Mouse (Mus musculus) gastrocnemius, postnatal 4 days (tissue): ENCODE data around the gene Nol10. TPM values are rescaled to one million over a fixed set of nuclear protein-coding genes. Genes with fewer than 3 reads are reported as not detected.
"Not testable (repeated sequence)": the region's sequence is repeated elsewhere in the genome, so short reads cannot be mapped to it uniquely, and the experiment has no call there.

Experiments used
- DNase-seq, 2 experiments: peaks; one replicate each; pipeline ENCODE4 v3.0.0; 2021 to 2022; ENCODE audit warnings: low spot score in 2 of 2, mixed read lengths in 2 of 2
- microRNA-seq: library from miRNA; unstranded; fragments of <30 nt; microRNA quantifications from one replicate; pipeline ENCODE4 v1.2.0, GENCODE M21; 2021
- total RNA-seq, 2 experiments: library from RNA; stranded (reverse); gene quantifications; 2 replicates each; pipeline ENCODE4 v1.2.3; 2021

Gene Nol10
- total RNA-seq, 2 experiments from 2014 or later: 10.1 to 11.2 TPM

- DNase-seq: no peak
Measured at GRCm38 (mm10) chr12:17453918-17454317, 105.7 kb downstream of the Nol10 start.

- no peak for DNase-seq
Measured at GRCm38 (mm10) chr12:17455096-17455495, 106.8 kb downstream of the Nol10 start.

DNA sequence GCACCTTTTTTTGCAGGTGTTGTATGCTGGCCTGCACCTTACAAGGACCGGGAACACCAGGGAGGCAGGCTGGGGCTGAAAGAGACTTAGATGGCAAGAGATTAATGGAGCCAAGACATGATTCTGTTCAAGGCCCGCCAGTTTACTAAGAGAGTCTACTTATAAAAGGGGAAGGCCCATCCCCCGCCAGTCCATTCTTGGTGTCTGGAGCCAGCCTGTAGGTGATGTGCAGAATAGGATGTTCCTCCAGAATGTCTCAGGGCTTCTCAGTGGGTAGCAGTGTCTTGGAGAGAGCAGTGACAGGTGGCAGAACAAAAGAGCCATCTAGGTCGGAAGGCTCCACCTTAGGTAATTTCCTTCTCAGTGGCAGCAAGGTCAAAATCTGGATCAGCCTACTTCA lies 111.0 kb downstream of the Nol10 start:
- DNase-seq: not testable (repeated sequence)

- no peak for DNase-seq
Measured at GRCm38 (mm10) chr12:17463706-17464105, 115.4 kb downstream of the Nol10 start.

- DNase-seq: not testable (repeated sequence)
Measured at GRCm38 (mm10) chr12:17464550-17464949, 116.3 kb downstream of the Nol10 start.

DNA sequence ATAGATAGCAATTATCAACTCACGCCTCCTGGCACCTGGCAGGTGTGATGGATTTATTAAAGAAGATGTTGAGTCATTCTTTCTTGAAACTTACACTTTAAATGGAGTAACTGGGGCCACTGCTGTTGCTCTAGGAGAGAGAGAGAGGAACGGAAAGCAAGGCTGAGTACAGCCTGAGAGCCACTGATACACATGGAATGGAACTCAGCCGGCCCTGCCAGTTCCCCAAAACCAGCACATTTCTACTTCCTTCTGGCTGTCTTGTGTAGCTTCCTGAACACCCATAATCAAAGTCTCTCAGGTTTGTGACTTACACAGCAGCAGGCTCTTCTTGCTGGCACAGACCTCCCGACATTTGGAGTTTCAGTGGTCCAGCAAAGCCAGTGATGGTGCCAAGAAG lies 118.5 kb downstream of the Nol10 start:
- no peak for DNase-seq

DNA sequence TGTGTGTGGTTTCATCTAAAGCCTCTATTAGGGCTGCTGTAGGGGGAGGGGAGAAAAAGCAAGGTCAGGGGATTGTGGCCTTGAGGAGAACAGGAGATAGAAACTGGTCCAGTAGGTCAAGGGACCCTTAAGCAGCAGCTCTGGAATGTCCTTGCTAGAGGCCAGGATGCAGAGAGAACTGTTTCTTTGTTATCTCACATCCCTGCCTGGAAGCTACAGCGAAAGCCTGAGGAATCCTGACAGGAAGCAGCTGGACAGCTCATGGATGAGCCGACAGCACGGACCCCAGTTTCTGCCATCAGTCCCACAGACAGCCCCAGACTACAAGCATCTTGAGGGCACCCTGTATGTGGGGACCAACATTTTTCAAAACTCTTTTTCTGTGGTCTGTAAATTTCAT lies 120.1 kb downstream of the Nol10 start:
- DNase-seq: no peak

DNA sequence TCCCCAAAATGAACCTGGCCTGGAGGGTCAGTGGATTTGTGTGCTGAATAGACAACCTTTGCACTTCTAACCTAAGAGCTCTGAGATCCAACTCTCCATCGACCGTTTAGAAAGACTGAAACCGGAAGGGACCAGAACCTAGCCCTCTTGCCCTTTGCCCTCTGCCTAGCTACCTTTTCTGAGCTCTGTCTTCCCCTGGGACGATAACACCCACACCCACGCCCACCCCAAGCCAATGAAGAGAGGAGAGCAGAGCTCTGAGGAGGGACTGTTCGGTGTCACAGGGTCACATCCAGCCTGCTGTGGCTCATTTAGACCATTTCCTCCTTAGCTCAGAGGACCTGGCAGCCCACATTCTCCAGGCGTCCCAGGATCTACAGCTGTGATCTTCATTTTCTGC lies 121.6 kb downstream of the Nol10 start:
- no peak for DNase-seq

GRCm38 (mm10) chr12:17470528-17470927 lies 122.3 kb downstream of the Nol10 start:
- not testable (repeated sequence) for DNase-seq

DNA sequence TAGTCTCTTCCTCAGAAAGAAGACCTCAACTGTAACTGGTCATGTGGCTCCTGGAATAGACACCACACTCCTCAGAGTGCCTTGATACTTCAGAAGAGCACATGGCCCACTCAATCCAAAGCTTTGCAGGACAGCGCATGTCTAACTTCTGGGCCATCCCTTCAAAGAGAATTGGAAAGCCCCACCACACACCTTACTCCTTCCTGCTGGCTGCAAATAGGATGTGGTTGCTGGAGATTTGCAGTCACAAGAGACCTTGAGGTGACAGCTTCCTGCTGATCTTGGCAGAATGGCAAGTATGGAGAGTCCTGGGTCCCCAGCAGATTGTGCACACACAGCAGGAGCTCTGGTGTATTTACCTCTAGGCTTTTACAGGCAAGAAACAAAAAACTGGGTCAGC lies 123.1 kb downstream of the Nol10 start:
- DNase-seq: no peak

DNA sequence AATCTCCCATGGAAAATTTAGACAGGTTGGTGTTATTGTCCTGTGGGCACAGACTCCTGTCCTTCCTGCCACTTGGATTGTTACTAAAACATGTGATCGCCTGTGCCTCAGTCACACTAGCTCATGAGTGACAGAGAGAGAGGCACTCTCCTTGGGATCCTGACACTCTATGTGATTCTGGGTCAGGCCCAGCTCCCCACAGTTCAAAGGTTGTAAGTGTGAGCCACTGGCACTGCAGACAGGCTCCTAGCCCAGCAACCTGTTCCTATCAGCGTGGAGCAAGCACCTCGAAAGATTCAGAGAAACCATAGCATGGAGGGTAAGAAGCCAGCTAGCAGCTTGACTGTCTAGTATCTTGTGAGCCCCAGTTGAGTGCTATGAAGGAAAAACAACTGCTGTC lies 124.9 kb downstream of the Nol10 start:
- no peak for DNase-seq

GRCm38 (mm10) chr12:17473862-17474261 lies 125.6 kb downstream of the Nol10 start:
- DNase-seq: no peak

DNA sequence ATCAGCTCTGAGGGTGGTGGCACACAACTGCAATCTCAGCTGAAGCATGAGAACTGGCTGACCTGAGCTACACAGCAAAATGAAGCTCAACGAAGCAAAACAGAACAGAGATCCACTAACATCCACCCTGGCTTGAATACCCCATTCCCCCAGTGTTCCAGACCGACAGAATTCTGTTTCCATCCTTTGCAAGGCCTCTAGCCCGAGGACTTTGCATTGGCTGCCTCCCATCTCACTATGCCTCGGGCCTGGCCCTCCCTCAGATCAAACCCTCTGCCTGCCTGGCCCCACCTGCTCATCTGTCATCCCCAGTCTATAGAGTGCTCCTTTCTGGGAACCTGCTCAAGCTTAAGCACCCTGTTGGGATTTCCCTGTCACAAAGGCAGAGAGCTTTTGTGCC lies 126.4 kb downstream of the Nol10 start:
- DNase-seq: no peak

DNA sequence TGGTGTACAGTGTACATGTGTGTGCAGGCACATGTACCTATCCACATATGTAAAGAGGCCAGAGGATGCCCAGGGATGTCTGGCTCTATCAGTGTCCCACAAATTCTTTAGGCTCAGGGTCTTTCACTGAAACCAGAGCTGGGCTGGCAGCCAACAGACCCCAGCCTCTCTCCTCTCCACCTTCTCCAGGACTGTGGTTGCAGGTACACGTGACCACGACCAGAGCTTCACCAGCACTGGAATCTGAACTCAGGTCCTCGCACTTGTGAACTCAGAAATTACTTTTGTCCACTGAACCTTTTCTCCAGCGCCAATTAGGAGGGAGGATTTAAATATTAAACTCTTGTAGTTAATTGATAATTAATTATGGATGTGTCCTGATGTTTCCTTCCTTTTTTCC lies 126.9 kb downstream of the Nol10 start:
- DNase-seq: no peak

GRCm38 (mm10) chr12:17478196-17478595 lies 129.9 kb downstream of the Nol10 start:
- DNase-seq: peak in 1 of 2 experiments; percentile 9

DNA sequence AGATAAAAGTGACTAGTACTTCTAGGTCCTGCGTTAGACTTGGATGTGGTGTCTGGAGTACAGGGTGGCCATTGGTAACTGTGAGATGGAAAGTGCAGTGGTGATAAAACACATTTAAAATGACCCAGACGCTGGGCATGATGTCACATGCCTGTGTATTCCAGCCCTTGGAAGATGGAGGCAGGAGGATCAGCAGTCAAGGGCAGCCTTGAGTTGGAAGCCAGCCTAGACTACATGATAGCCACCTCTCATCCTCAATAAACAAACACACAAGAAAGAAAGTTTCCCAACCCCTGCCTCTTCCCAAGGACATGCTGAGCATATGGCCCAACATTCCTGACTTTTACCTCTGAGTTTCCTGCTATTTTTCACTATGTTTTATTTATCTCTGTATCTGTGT lies 130.6 kb downstream of the Nol10 start:
- DNase-seq: peak in 1 of 2 experiments; percentile 7

Small RNA genes lying within 50 kb of the gene (microRNA-seq; reads per million reads assigned to microRNA genes)
- 3.8 reads per million, percentile 13 among the genes with 10 or more reads in this experiment for gene Mir3066

Other genes starting within 250 kb of the Nol10 start
- gene Kcnf1, start 171.6 kb upstream of the Nol10 start, total RNA-seq: 1 to 10 TPM; 5.1 to 5.8 TPM
- 100 to 1,000 TPM; 140 to 153 TPM for gene Pdia6, start 81.9 kb upstream of the Nol10 start, total RNA-seq
- gene Atp6v1c2, start 19.1 kb upstream of the Nol10 start, total RNA-seq: under 1 TPM; 0.37 to 0.70 TPM
- 100 to 1,000 TPM; 126 to 127 TPM for gene Odc1, start 196.3 kb downstream of the Nol10 start, total RNA-seq